Mouse (Mus musculus) thymus, postnatal 10 days (tissue): ENCODE data around the gene Gm4131.

ENCODE experiments used
- DNase-seq, 2 experiments: peaks; one replicate each; pipeline ENCODE4 v3.0.0; 2021; ENCODE audit warnings: low spot score in 2 of 2

Gene Gm4131

DNA sequence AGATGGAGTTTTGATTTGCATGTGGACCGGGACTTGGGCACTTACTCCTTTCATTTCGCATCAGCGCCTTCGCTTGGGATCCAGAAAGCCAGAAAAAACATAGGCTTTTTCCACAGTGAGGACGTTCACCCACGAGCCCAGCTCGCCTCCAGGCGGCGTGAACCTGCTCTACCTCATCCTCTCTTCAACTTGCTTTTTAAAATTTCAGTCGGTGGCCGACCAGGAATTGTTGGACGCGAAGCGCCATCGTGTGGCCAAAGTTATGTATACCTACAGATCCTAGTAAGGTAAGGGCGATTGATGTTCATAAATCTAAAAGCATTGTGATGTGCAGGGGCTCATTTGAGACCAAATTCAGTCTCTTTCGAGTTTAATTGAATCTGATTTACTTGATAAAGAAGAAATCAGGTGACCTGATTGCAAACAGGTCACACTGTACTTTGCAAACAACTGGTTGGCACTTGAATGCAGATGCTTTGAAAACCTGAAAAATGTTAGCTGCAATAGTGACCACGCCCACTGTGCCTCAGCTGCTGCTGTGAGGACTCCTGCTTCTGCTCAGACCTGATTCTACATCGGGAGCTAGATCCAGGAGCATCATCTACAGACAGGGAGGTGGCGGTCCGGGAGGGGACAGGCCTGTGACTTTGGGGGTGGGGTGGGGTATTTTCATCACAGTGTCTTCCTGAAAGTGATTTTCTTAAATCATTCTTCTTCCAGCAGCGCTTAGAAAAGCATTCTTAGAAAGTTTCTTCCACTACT is 109.1 kb downstream of the Gm4131 start:
- DNase-seq = peak; percentile 74 to 89

DNA sequence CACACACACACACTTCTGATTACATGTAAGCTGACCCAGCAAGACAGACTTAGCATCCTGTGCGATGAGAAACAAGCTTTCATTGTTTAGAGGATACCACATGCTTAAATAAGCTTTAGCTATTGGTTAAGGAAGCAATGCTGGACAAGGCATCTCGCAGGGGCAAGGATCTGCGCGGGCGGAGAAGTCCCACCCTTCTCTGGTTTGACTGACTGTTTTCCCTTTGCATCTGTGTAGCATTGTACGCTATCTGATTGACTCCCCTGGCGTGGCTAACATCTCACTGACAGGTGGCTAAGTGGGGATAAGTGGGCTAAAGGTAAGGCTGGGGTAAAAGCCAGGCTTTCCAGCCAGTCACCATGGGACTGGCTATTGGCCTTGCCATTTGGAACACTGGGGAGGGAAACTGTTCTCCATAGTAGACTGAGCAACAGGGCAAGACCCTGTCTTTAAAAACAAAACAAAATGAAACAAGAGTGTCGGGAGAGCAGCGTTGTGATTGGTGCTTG is 110.4 kb downstream of the Gm4131 start, which contains the start of gene Gucy1b2:
Gene Gucy1b2, minus strand, starts transcription at position 51 of the 509 bp plus-strand sequence.
- DNase-seq = no peak

DNA sequence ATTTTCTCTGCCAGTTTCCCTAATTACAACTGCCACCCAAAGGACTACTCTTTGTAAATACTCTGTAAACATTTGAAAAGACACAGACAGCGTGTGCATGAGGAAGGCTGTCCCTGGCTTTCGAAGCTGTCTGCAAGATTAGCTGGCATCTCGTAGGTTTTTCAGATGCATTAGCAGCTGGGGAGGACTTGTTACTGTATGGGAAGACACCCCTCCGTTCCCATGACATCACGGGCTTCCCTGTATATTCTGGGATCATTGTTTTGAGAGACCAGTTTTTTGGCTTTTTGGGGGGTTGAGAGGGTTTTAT is 111.2 kb downstream of the Gm4131 start:
- no peak for DNase-seq

DNA sequence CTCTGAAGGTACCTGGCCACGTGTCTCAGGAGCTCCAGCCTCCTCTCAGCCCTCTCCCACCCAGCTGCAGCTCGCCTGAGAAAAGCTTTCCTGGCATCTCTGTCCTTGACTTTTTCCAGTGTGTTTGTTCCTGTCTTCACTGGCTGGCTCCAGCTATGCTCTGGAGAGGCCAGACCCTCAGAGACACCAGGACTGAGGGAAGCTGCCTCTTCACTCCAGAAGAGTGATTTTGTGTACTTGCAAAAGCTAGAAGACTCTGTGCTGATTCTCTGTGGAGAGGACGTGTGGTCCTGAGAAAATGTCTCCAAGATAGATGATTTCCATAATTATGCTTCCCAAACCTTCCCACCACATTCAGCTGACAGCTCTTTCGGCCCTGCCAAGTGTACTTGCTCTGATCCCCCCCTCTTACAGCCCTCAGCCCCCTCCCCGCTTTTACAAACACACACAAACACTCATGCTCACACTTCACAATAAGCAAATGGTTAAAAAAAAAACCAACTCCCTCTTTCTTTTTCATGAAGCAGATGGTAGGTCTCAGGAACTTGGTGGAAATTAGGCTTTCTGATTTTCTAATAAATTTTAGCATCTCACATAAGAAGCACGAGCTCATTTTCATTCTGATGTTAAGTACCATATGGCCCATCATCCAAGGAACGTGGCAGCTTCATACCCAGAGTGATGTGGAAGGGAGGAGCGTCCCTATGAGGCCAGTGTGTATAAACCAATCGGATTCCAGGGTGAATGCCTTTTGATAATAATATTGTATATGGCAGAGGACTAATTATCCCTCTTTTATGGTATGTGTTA is 111.8 kb downstream of the Gm4131 start:
- no peak for DNase-seq

- DNase-seq = no peak
Observed at GRCm38 (mm10) chr14:62454136-62454535, 112.6 kb downstream of the Gm4131 start.

DNA sequence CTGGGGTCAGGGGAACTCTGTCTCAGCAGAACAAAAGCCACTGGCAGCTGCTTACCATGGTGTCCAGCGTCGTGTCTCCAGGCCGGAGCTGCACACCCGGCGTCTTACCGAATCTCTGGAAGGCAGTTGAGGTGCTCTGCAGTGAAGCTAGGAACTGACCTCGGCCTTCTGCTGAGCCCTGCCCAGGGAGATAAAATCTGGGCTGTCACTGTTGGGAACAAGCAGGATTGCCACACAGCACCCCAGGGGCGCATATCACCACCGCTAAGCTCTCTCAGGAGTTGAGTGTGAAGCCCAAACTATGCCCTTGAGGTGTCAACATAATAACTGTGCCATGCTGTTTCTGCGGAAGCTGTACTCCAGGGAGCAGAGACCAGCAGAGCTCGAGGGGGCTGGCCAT is 113.4 kb downstream of the Gm4131 start:
- no peak for DNase-seq

- DNase-seq = no peak
Observed at GRCm38 (mm10) chr14:62450706-62451105, 116.0 kb downstream of the Gm4131 start.

GRCm38 (mm10) chr14:62447214-62447548 is 119.5 kb downstream of the Gm4131 start:
- no peak for DNase-seq

GRCm38 (mm10) chr14:62446385-62447213 is 120.1 kb downstream of the Gm4131 start:
- DNase-seq = no peak

GRCm38 (mm10) chr14:62443840-62444430 is 122.8 kb downstream of the Gm4131 start:
- DNase-seq = no peak

DNA sequence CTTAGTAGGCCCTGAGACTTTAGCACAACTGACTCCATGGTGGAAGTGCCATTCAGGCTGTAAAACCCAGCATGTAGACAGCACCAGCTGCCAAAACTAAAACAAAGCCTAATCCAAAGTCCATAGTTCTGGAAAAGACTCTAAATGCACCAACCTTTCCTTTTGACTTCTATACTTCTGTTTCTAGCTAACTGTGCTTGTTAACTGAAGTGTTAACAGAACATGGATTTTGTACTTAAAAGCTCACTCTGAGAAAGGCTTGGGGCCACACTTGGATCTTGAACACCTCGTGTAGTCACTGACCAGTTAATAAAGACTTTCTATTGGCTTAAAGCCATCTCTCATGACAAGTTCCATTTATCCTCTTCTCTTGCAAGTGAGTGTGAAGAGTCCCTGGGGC is 123.8 kb downstream of the Gm4131 start:
- no peak for DNase-seq

GRCm38 (mm10) chr14:62440036-62440435 is 126.7 kb downstream of the Gm4131 start:
- DNase-seq = no peak

DNA sequence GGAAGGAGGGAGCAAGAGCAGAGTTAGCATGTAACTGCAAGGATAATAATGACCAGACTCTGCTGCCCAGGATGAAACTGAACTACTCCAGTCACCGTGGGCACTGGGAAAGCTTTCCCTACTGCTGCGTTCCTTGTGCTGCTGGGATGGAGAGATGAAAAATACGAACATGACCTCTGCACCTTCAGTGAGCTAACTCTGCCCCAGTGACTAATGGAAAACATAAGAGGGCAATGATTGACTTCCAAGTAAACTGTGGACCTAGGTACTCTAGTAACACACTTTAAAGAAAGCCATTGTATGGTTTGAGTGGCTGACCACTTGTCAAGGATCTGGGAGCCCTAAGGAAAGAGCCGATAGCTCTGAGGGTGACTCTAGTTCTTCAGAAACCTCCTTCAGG is 128.5 kb downstream of the Gm4131 start:
- no peak for DNase-seq

GRCm38 (mm10) chr14:62437806-62438205 is 128.9 kb downstream of the Gm4131 start:
- DNase-seq = no peak

DNA sequence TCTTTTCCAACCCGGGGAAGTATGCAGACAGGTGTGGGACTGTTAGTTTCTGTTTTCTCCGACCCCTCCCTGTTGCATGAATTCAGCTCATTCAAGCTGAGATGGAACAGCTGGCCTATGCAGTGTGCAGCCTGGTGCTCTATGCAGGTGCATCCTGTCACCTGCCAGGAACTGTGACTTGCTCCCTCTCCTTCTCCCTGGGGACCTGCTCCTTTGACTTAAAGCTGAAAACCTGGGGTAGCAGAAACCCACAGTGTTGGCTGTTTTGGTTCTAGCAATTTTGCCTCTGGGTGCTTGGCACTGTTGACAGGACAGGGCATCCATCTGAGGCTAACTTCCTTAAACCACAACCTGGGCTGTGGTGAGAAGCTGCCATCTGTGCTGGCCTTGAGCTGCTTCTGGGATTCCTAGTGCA is 141.4 kb downstream of the Gm4131 start:
- peak; percentile 67 to 77 for DNase-seq

DNA sequence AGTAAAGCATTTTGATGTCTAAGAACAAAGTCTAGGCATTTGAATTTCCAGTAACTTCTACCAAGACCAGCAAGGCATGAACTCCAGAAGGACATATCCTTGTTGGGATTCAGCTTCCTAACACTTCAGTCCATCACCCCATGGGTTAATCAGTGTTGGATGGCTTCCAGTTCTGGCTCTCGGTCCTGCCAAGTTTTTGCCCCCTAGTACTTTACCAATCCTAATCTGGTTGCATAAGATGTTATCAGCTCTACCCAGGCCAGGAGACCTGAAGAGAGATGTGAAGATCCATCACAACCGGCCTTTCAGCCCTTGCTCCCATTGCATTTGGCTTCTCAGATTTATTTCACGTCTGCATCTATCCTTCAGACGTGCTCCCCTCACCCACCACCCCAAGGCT is 144.5 kb downstream of the Gm4131 start:
- DNase-seq = no peak

DNA sequence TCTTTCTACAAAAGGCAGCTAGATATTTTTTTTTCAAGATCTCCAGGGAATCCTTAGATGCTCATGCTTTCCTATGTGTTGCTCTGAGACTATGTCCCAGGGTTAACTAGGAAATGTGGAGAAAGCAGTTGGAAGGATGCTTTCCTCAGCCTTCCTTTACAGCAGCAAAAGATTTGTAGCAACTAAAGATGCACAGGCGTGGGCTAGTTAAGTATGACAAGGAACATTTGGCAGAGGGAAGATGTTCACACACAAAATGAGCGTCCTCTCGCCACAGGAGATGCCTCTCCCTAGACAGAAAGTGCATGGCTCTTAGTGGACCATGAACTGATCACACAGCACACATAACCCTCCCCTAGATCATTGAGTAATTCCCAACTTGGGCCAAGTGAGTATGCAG is 149.2 kb downstream of the Gm4131 start:
- no peak for DNase-seq

DNA sequence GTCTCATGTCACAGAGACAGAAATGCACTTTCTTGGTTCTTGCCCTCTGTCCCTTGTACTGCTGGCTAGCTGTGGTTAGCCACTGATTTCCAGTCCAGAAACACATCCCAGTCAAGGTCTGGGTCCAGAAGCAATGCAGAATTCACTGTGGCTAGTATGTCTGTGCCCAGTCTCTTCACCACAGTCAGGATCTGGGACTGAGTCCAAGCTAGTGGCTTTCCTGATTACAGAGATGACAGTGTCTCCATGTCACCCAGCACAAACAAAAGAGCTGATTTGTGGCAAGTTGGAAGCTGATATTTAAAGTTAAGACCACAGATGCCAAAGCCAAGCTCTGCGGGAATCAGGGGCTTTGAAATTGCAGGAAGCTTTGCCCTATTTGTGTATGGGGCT is 150.0 kb downstream of the Gm4131 start:
- no peak for DNase-seq

GRCm38 (mm10) chr14:62416007-62416741 is 150.5 kb downstream of the Gm4131 start:
- DNase-seq = no peak
